Mouse (Mus musculus): ENCODE measurements around the gene Rap1gap. TPM values are rescaled to one million over a fixed set of nuclear protein-coding genes. Genes with fewer than 3 reads are reported as not detected.

Gene Rap1gap
- polyA plus RNA-seq, 1 experiment: 9.5 TPM

GRCm38 (mm10) chr4:137705379-137705778, 40.9 kb downstream of the Rap1gap start:
- Histone ChIP-seq H3K36me3 (ENCODE audit: control insufficient read depth, insufficient read depth, low read length, poor library complexity, severe bottlenecking) (no peaks in the 10 kb centered on the region), H3K27ac (ENCODE audit: insufficient read depth, low read length) (no peak overlapping the region), H3K27me3 (ENCODE audit: control insufficient read depth, insufficient read depth, low read length, poor library complexity, severe bottlenecking) (no peaks in the 10 kb centered on the region), H3K4me3 (ENCODE audit: low read depth, low read length) (no peak overlapping the region), H3K9me3 (replicated peaks; ENCODE audit: control insufficient read depth, insufficient read depth, low read length, poor library complexity, severe bottlenecking) (no peaks in the 10 kb centered on the region), H3K9ac (ENCODE audit: low read depth, poor library complexity, severe bottlenecking) (no peak overlapping the region), H3K4me1 (ENCODE audit: control insufficient read depth, insufficient read depth, low read length) (peaks cover 7% of the 10 kb centered on the region)
- no peak for TF ChIP-seq CTCF (IDR thresholded peaks at IDR 0.05; ENCODE audit: low read depth, low read length)
- no peak for TF ChIP-seq EP300 (IDR thresholded peaks at IDR 0.05; ENCODE audit: insufficient read depth, low read depth, low read length)
- TF ChIP-seq POLR2A (IDR thresholded peaks at IDR 0.05; ENCODE audit: insufficient read depth, low read length): no peak

DNA sequence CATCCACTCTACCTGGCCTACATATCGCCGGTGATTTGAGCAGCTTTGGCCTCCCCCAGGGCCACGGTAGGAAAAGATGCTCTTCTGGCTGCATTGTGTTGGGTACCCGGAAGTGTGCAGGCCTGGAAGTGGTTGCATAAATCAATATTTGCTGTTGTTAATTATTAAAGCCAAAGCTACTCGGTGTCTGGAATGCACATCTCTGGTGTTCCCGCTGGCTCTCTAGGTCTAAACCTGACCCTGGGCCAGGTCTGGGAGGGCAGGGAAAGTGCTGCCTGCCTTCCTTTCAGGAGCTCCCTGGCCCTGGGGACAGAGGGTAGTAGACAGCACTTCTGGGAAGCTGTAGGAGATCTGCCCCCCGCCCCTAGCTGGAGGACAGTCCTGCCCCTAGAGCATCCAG, 42.0 kb downstream of the Rap1gap start:
- Histone ChIP-seq H3K27me3 (ENCODE audit: control insufficient read depth, insufficient read depth, low read length, poor library complexity, severe bottlenecking) (no peaks in the 10 kb centered on the region), H3K27ac (ENCODE audit: insufficient read depth, low read length) (no peak overlapping the region), H3K36me3 (ENCODE audit: control insufficient read depth, insufficient read depth, low read length, poor library complexity, severe bottlenecking) (no peaks in the 10 kb centered on the region), H3K9ac (ENCODE audit: low read depth, poor library complexity, severe bottlenecking) (no peak overlapping the region), H3K4me3 (ENCODE audit: low read depth, low read length) (no peak overlapping the region), H3K9me3 (replicated peaks; ENCODE audit: control insufficient read depth, insufficient read depth, low read length, poor library complexity, severe bottlenecking) (no peaks in the 10 kb centered on the region), H3K4me1 (ENCODE audit: control insufficient read depth, insufficient read depth, low read length) (peaks cover 7% of the 10 kb centered on the region)
- TF ChIP-seq POLR2A (IDR thresholded peaks at IDR 0.05; ENCODE audit: insufficient read depth, low read length) (no peak), CTCF (IDR thresholded peaks at IDR 0.05; ENCODE audit: low read depth, low read length) (no peak), EP300 (IDR thresholded peaks at IDR 0.05; ENCODE audit: insufficient read depth, low read depth, low read length) (no peak)

GRCm38 (mm10) chr4:137707216-137707990, 42.9 kb downstream of the Rap1gap start:
- H3K36me3 ChIP-seq (ENCODE audit: control insufficient read depth, insufficient read depth, low read length, poor library complexity, severe bottlenecking): no peaks in the 10 kb centered on the region
- H3K4me1 ChIP-seq (ENCODE audit: control insufficient read depth, insufficient read depth, low read length): peaks cover 7% of the 10 kb centered on the region
- no peaks in the 10 kb centered on the region for H3K9me3 ChIP-seq (replicated peaks; ENCODE audit: control insufficient read depth, insufficient read depth, low read length, poor library complexity, severe bottlenecking)
- peak overlapping the region; percentile 54 for H3K9ac ChIP-seq (ENCODE audit: low read depth, poor library complexity, severe bottlenecking)
- H3K27me3 ChIP-seq (ENCODE audit: control insufficient read depth, insufficient read depth, low read length, poor library complexity, severe bottlenecking): no peaks in the 10 kb centered on the region
- H3K4me3 ChIP-seq (ENCODE audit: low read depth, low read length): peak overlapping the region; percentile 56
- TF ChIP-seq EP300 (IDR thresholded peaks at IDR 0.05; ENCODE audit: insufficient read depth, low read depth, low read length): no peak
- TF ChIP-seq POLR2A (IDR thresholded peaks at IDR 0.05; ENCODE audit: insufficient read depth, low read length): no peak
- TF ChIP-seq CTCF (IDR thresholded peaks at IDR 0.05; ENCODE audit: low read depth, low read length): no peak
- H3K27ac ChIP-seq (ENCODE audit: insufficient read depth, low read length): no peak overlapping the region

DNA sequence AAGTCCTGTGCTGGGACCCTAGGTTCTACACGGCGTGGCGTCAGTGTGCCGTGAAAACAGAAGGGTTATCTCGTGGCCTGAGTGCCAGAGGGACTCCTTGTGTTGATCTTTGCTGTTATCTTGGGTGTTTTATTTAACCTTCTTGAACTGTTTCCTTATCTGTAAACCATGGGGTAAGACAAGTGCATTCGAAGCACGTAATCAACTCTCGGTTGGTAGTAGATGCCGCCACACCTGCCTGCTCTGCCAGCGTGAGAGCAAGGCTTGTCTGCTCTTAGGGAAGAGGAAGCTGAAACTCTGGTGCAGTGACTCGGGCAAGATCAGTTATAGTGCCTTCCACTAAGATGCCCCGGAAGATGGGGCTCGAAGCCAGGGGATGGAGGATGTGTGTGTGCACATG, 48.4 kb downstream of the Rap1gap start:
- TF ChIP-seq POLR2A (IDR thresholded peaks at IDR 0.05; ENCODE audit: insufficient read depth, low read length): no peak
- TF ChIP-seq CTCF (IDR thresholded peaks at IDR 0.05; ENCODE audit: low read depth, low read length): no peak
- TF ChIP-seq EP300 (IDR thresholded peaks at IDR 0.05; ENCODE audit: insufficient read depth, low read depth, low read length): no peak
- Histone ChIP-seq H3K9me3 (replicated peaks; ENCODE audit: control insufficient read depth, insufficient read depth, low read length, poor library complexity, severe bottlenecking) (no peaks in the 10 kb centered on the region), H3K27me3 (ENCODE audit: control insufficient read depth, insufficient read depth, low read length, poor library complexity, severe bottlenecking) (no peaks in the 10 kb centered on the region), H3K27ac (ENCODE audit: insufficient read depth, low read length) (no peak overlapping the region), H3K4me3 (ENCODE audit: low read depth, low read length) (no peak overlapping the region), H3K36me3 (ENCODE audit: control insufficient read depth, insufficient read depth, low read length, poor library complexity, severe bottlenecking) (no peaks in the 10 kb centered on the region), H3K9ac (ENCODE audit: low read depth, poor library complexity, severe bottlenecking) (no peak overlapping the region), H3K4me1 (ENCODE audit: control insufficient read depth, insufficient read depth, low read length) (peaks cover 14% of the 10 kb centered on the region)

DNA sequence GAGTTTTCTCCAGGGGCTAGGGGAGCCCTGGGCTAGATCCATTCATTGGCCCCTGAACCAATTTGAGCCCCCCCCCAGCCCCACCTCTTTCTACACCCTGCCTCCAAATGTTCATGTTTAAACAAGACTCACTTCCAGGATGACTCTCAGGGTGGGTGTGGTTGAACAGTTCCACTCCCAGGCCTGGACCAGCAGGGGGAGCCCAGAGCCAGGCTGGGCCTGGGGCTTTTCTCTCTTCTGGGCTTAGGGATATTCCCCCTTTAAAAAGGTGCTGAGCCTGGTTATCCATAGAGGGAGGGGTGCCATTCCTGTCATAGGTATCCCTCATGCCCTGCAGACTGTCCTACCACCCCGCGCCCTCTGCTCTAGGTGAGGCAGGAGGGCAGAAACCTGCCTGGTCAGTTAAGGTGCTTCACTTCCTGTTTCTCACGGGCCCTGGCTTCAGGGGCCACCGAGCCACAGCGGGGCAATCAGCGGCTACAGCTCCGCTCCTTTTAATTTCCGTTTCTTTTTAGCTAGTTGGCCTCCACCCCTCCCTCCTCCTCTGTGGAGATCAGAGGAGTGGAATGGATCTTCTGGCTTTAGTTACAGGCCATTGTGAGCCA, 49.6 kb downstream of the Rap1gap start:
- Histone ChIP-seq H3K4me1 (ENCODE audit: control insufficient read depth, insufficient read depth, low read length) (peaks cover 15% of the 10 kb centered on the region), H3K9ac (ENCODE audit: low read depth, poor library complexity, severe bottlenecking) (no peak overlapping the region), H3K27ac (ENCODE audit: insufficient read depth, low read length) (no peak overlapping the region), H3K27me3 (ENCODE audit: control insufficient read depth, insufficient read depth, low read length, poor library complexity, severe bottlenecking) (no peaks in the 10 kb centered on the region), H3K4me3 (ENCODE audit: low read depth, low read length) (no peak overlapping the region), H3K36me3 (ENCODE audit: control insufficient read depth, insufficient read depth, low read length, poor library complexity, severe bottlenecking) (no peaks in the 10 kb centered on the region), H3K9me3 (replicated peaks; ENCODE audit: control insufficient read depth, insufficient read depth, low read length, poor library complexity, severe bottlenecking) (no peaks in the 10 kb centered on the region)
- TF ChIP-seq POLR2A (IDR thresholded peaks at IDR 0.05; ENCODE audit: insufficient read depth, low read length) (no peak), EP300 (IDR thresholded peaks at IDR 0.05; ENCODE audit: insufficient read depth, low read depth, low read length) (no peak), CTCF (IDR thresholded peaks at IDR 0.05; ENCODE audit: low read depth, low read length) (peak; percentile 73)

- Histone ChIP-seq H3K4me1 (ENCODE audit: control insufficient read depth, insufficient read depth, low read length) (peaks cover 15% of the 10 kb centered on the region), H3K27me3 (ENCODE audit: control insufficient read depth, insufficient read depth, low read length, poor library complexity, severe bottlenecking) (no peaks in the 10 kb centered on the region), H3K9ac (ENCODE audit: low read depth, poor library complexity, severe bottlenecking) (no peak overlapping the region), H3K9me3 (replicated peaks; ENCODE audit: control insufficient read depth, insufficient read depth, low read length, poor library complexity, severe bottlenecking) (no peaks in the 10 kb centered on the region), H3K36me3 (ENCODE audit: control insufficient read depth, insufficient read depth, low read length, poor library complexity, severe bottlenecking) (no peaks in the 10 kb centered on the region), H3K4me3 (ENCODE audit: low read depth, low read length) (no peak overlapping the region), H3K27ac (ENCODE audit: insufficient read depth, low read length) (no peak overlapping the region)
- TF ChIP-seq EP300 (IDR thresholded peaks at IDR 0.05; ENCODE audit: insufficient read depth, low read depth, low read length) (no peak), POLR2A (IDR thresholded peaks at IDR 0.05; ENCODE audit: insufficient read depth, low read length) (no peak), CTCF (IDR thresholded peaks at IDR 0.05; ENCODE audit: low read depth, low read length) (no peak)
These were observed 52.5 kb downstream of the Rap1gap start for GRCm38 (mm10) chr4:137717005-137717404.

Measured in ES-Bruce4 (cell line).